Mouse (Mus musculus): ENCODE data around the gene Mfap1a. TPM values are rescaled to one million over a fixed set of nuclear protein-coding genes. Genes with fewer than 3 reads are reported as not detected.
"Not testable (repeated sequence)": the region's sequence is repeated elsewhere in the genome, so short reads cannot be mapped to it uniquely, and the experiment has no call there.

Gene Mfap1a
- polyA plus RNA-seq, 1 experiment from 2014 or later: 30.9 TPM

DNA sequence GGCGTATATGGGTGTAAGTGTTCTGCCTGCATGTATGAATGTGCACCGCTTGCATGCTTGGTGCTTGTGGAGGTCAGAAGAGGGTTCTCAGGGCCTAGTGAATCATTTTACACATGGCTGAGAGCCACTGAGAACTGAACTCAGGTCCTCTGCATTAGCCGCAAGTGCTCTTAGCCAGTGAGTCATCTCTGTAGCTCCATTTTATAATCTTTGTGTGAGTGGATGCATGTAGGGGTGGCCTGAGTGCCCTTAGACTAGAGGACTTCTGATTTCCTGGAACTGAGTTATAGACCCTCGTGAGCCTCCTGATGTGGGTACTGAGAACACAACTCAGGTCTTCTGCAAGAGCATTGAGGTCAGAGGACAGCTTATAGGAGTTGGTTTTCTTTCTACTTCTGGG lies 7.7 kb upstream of the Mfap1a start:
- Histone ChIP-seq H3K9me3 (ENCODE audit: control insufficient read depth, low read length) (no peaks in the 10 kb centered on the region), H3K4me1 (replicated peaks; ENCODE audit: control insufficient read depth, insufficient read depth, low read length) (no peaks in the 10 kb centered on the region), H3K36me3 (ENCODE audit: control insufficient read depth, insufficient read depth, low read length) (no peaks in the 10 kb centered on the region), H3K4me3 (ENCODE audit: low read depth, low read length) (no peak overlapping the region), H3K4me2 (replicated peaks; ENCODE audit: low read depth, low read length) (no peak overlapping the region), H3K27me3 (ENCODE audit: control insufficient read depth, insufficient read depth, low read length) (no peaks in the 10 kb centered on the region), H3K9ac (ENCODE audit: low read depth, low read length) (no peak overlapping the region), H3K27ac (ENCODE audit: low read depth, low read length) (no peak overlapping the region)
- 96% methylated on average over 4 of the region's 4 CpGs for WGBS
- no peak for DNase-seq (ENCODE audit: low spot score)
- ATAC-seq (ENCODE audit: low FRiP score): no peak

DNA sequence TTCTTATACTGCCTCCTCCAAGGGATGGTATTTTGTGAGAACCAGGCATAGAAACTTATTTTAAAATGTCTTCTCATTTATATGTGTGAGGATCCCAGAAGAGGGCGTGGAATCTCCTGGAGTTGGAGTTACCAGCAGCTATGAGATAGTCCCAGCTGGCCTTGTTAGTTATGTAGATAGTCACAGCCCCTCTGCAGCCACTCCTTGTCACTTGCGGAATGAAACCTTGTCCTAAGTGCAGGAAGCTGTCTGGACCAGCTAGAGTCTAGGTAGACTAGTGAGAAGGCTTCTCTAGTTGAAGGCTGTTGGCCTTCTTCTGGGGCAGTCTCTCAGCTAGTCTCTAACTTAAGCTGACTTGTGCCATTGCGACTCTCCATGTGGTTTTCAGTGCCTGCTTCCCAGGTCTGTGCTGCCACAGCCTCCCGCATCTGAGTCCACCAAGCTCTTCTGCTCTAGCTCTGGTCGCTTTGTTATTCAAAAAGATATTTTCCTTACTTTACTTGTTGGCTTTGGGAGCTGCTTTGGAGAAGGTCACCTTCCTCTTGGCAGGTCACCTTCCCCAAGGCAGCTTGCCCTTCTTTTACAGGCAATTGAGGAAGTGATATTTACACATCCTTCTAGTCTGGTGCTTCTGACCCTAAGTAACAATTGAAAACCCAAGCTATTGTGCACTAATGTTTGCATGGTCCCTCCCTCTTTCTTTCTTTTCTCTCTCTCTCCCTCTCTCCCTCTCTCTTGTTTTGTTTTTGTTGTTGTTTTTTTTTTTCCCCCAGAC lies 6.7 kb upstream of the Mfap1a start:
- not testable (repeated sequence) for H3K4me1 ChIP-seq (replicated peaks; ENCODE audit: control insufficient read depth, insufficient read depth, low read length); H3K27me3 ChIP-seq (ENCODE audit: control insufficient read depth, insufficient read depth, low read length); H3K9ac ChIP-seq (ENCODE audit: low read depth, low read length); H3K36me3 ChIP-seq (ENCODE audit: control insufficient read depth, insufficient read depth, low read length); H3K27ac ChIP-seq (ENCODE audit: low read depth, low read length); H3K4me3 ChIP-seq (ENCODE audit: low read depth, low read length); ATAC-seq (ENCODE audit: low FRiP score); H3K9me3 ChIP-seq (ENCODE audit: control insufficient read depth, low read length); DNase-seq (ENCODE audit: low spot score); H3K4me2 ChIP-seq (replicated peaks; ENCODE audit: low read depth, low read length)
- 92% methylated on average over 4 of the region's 5 CpGs for WGBS

DNA sequence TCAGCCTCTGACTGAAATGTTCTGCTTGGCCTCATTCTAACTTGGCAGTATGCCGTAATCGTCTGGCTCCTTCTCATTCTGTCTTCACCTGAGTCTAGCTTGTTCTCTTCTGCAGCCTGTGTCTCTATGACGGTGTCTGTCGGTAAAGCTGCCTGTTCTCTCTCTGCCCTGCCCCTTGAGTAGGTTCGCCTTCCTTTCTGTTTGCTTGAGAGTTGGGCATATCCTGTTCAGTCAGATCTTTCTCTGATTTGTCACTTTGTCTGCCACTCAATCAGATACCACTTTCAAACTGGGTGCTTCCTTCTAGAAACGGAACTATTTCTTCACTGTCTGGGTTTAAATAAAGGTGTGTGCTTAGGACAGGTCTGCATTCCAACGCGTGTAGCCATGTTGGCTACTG lies 4.9 kb upstream of the Mfap1a start:
- Histone ChIP-seq H3K27me3 (ENCODE audit: control insufficient read depth, insufficient read depth, low read length) (no peaks in the 10 kb centered on the region), H3K4me3 (ENCODE audit: low read depth, low read length) (no peak overlapping the region), H3K4me2 (replicated peaks; ENCODE audit: low read depth, low read length) (no peak overlapping the region), H3K4me1 (replicated peaks; ENCODE audit: control insufficient read depth, insufficient read depth, low read length) (no peaks in the 10 kb centered on the region), H3K36me3 (ENCODE audit: control insufficient read depth, insufficient read depth, low read length) (no peaks in the 10 kb centered on the region), H3K27ac (ENCODE audit: low read depth, low read length) (no peak overlapping the region), H3K9me3 (ENCODE audit: control insufficient read depth, low read length) (no peaks in the 10 kb centered on the region), H3K9ac (ENCODE audit: low read depth, low read length) (no peak overlapping the region)
- WGBS: 93% methylated on average over 8 of the region's 8 CpGs
- ATAC-seq (ENCODE audit: low FRiP score): no peak
- no peak for DNase-seq (ENCODE audit: low spot score)

DNA sequence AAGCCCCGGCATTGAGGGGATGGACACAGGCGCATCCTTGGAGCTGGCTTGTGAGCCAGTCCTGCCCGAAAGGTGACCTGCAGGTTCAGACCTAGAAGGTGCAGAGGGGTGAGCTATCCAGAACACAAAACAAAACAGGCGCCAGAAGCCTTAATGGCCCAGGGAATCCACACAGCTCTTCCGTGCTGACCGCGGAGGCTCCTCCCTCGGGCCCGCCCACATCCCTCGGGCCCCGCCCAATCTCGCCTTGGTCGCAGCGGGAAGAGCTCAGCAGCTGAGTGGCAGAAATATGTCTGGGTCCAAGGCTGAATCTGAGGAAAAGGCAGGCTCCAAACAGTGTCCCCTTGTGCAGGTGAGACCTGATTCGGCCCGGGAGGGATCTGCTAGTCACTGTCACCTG lies 3.1 kb upstream of the Mfap1a start:
- H3K9ac ChIP-seq (ENCODE audit: low read depth, low read length): peak overlapping the region; percentile 11; the same call in 1 of the 2 replicates
- H3K36me3 ChIP-seq (ENCODE audit: control insufficient read depth, insufficient read depth, low read length): no peaks in the 10 kb centered on the region
- WGBS: 15% methylated on average over 16 of the region's 16 CpGs

DNA sequence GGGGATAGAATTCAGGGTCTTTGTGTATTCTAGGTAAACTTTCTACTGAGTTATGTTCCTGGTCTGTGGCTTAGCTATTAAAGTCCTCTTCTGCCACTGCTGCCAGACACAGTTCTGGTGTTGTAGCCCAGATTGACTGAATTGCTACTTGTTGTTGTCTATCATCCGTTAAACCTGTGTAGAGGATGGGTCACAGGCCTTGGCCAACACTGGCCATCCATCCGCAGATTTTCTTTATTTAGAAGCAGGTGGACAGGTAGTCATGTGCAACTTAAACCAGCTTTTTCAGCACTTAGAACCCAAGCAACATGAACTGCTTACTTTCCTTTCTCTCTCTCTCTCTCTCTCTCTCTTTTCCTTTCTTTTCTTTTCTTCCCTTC lies 1.5 kb upstream of the Mfap1a start:
- 78% methylated on average over 2 of the region's 2 CpGs for WGBS
- H3K4me1 ChIP-seq (replicated peaks; ENCODE audit: control insufficient read depth, insufficient read depth, low read length): no peaks in the 10 kb centered on the region
- H3K27ac ChIP-seq (ENCODE audit: low read depth, low read length): no peak overlapping the region
- peak overlapping the region; percentile 40; the same call in 1 of the 2 replicates for H3K9ac ChIP-seq (ENCODE audit: low read depth, low read length)
- ATAC-seq (ENCODE audit: low FRiP score) (no peak), DNase-seq (ENCODE audit: low spot score) (no peak)
- H3K27me3 ChIP-seq (ENCODE audit: control insufficient read depth, insufficient read depth, low read length): no peaks in the 10 kb centered on the region
- H3K9me3 ChIP-seq (ENCODE audit: control insufficient read depth, low read length): no peaks in the 10 kb centered on the region
- no peaks in the 10 kb centered on the region for H3K36me3 ChIP-seq (ENCODE audit: control insufficient read depth, insufficient read depth, low read length)
- H3K4me2 ChIP-seq (replicated peaks; ENCODE audit: low read depth, low read length): peak overlapping the region; percentile 46
- peak overlapping the region; percentile 52 for H3K4me3 ChIP-seq (ENCODE audit: low read depth, low read length)

More for the DNA sequence above, 3.1 kb upstream of the Mfap1a start:
- Histone ChIP-seq H3K27ac (ENCODE audit: low read depth, low read length) (no peak overlapping the region), H3K4me3 (ENCODE audit: low read depth, low read length) (peak overlapping the region; percentile 15; the same call in 1 of the 2 replicates), H3K4me2 (replicated peaks; ENCODE audit: low read depth, low read length) (peak overlapping the region; percentile 39), H3K4me1 (replicated peaks; ENCODE audit: control insufficient read depth, insufficient read depth, low read length) (no peaks in the 10 kb centered on the region), H3K27me3 (ENCODE audit: control insufficient read depth, insufficient read depth, low read length) (no peaks in the 10 kb centered on the region), H3K9me3 (ENCODE audit: control insufficient read depth, low read length) (no peaks in the 10 kb centered on the region)
- ATAC-seq (ENCODE audit: low FRiP score) (peak; percentile 66), DNase-seq (ENCODE audit: low spot score) (peak; percentile 77)

DNA sequence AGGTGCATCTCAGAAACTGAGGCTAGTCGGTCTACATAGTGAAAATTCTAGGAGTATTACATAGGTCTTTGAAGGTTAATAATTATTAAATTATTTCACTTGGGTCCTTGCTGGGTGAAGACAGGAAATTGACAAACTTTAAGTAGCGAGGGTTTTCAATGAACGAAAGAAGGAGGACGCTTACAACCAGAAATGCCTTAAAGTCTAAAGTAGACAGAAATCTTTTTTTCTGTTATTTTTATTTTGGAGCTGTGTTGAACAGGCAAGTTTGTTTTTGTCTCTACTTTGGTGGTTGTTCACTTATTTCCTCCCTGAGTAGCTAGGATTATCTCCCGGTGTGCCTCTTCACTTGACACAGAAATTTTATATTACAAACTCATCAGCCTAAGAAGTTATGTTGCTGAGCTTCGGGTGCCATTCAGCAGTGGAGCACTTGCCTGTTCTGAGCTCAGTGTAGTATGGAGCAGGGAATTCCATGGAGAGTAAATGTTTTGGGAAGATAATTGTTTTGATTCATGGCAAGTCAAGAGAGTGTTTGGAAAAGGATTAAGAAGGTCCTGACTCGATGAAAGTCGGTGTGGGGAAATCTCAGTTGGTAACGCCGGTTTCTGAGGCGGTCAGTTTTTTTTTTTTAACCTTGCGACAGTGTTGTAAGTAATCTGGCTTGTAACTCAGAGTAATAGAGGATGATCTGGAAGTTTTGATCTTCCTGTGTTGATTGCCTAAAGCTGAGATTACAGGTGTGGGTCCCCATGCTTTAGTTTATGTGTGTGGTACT lies 897 bp upstream of the Mfap1a start:
- no peak for ATAC-seq (ENCODE audit: low FRiP score)
- 39% methylated on average over 12 of the region's 12 CpGs for WGBS
- Histone ChIP-seq H3K9ac (ENCODE audit: low read depth, low read length) (peak overlapping the region; percentile 40), H3K9me3 (ENCODE audit: control insufficient read depth, low read length) (no peaks in the 10 kb centered on the region), H3K27me3 (ENCODE audit: control insufficient read depth, insufficient read depth, low read length) (no peaks in the 10 kb centered on the region), H3K4me3 (ENCODE audit: low read depth, low read length) (peak overlapping the region; percentile 52), H3K27ac (ENCODE audit: low read depth, low read length) (no peak overlapping the region), H3K36me3 (ENCODE audit: control insufficient read depth, insufficient read depth, low read length) (no peaks in the 10 kb centered on the region), H3K4me2 (replicated peaks; ENCODE audit: low read depth, low read length) (peak overlapping the region; percentile 46), H3K4me1 (replicated peaks; ENCODE audit: control insufficient read depth, insufficient read depth, low read length) (no peaks in the 10 kb centered on the region)
- DNase-seq (ENCODE audit: low spot score): no peak

GRCm38 (mm10) chr2:121501550-121501949 lies 4.9 kb downstream of the Mfap1a start:
- not testable (repeated sequence) for H3K4me3 ChIP-seq (ENCODE audit: low read depth, low read length); H3K4me2 ChIP-seq (replicated peaks; ENCODE audit: low read depth, low read length); H3K4me1 ChIP-seq (replicated peaks; ENCODE audit: control insufficient read depth, insufficient read depth, low read length); H3K27ac ChIP-seq (ENCODE audit: low read depth, low read length); H3K36me3 ChIP-seq (ENCODE audit: control insufficient read depth, insufficient read depth, low read length); DNase-seq (ENCODE audit: low spot score); H3K9ac ChIP-seq (ENCODE audit: low read depth, low read length); ATAC-seq (ENCODE audit: low FRiP score); H3K9me3 ChIP-seq (ENCODE audit: control insufficient read depth, low read length); H3K27me3 ChIP-seq (ENCODE audit: control insufficient read depth, insufficient read depth, low read length)
- 100% methylated on average over 1 of the region's 6 CpGs for WGBS

DNA sequence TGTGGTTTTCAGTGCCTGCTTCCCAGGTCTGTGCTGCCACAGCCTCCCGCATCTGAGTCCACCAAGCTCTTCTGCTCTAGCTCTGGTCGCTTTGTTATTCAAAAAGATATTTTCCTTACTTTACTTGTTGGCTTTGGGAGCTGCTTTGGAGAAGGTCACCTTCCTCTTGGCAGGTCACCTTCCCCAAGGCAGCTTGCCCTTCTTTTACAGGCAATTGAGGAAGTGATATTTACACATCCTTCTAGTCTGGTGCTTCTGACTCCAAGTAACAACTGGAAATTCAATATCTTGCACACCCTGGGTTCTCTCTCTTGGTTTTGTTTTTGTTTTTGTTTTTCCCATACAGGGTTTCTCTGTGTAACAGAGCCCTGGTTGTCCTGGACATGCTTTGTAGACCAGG lies 22.1 kb downstream of the Mfap1a start:
- H3K27ac ChIP-seq (ENCODE audit: low read depth, low read length); H3K4me1 ChIP-seq (replicated peaks; ENCODE audit: control insufficient read depth, insufficient read depth, low read length); H3K4me2 ChIP-seq (replicated peaks; ENCODE audit: low read depth, low read length); H3K4me3 ChIP-seq (ENCODE audit: low read depth, low read length); ATAC-seq (ENCODE audit: low FRiP score); H3K27me3 ChIP-seq (ENCODE audit: control insufficient read depth, insufficient read depth, low read length); H3K9me3 ChIP-seq (ENCODE audit: control insufficient read depth, low read length); H3K36me3 ChIP-seq (ENCODE audit: control insufficient read depth, insufficient read depth, low read length); DNase-seq (ENCODE audit: low spot score); H3K9ac ChIP-seq (ENCODE audit: low read depth, low read length): not testable (repeated sequence)
- no CpG with 5 or more reads among the region's 2 CpGs for WGBS

GRCm38 (mm10) chr2:121483576-121483975 lies 22.9 kb downstream of the Mfap1a start:
- no peak overlapping the region for H3K27ac ChIP-seq (ENCODE audit: low read depth, low read length)
- no peaks in the 10 kb centered on the region for H3K27me3 ChIP-seq (ENCODE audit: control insufficient read depth, insufficient read depth, low read length)
- H3K4me2 ChIP-seq (replicated peaks; ENCODE audit: low read depth, low read length): no peak overlapping the region
- H3K36me3 ChIP-seq (ENCODE audit: control insufficient read depth, insufficient read depth, low read length): no peaks in the 10 kb centered on the region
- no peaks in the 10 kb centered on the region for H3K9me3 ChIP-seq (ENCODE audit: control insufficient read depth, low read length)
- no peak overlapping the region for H3K4me3 ChIP-seq (ENCODE audit: low read depth, low read length)
- no peaks in the 10 kb centered on the region for H3K4me1 ChIP-seq (replicated peaks; ENCODE audit: control insufficient read depth, insufficient read depth, low read length)
- H3K9ac ChIP-seq (ENCODE audit: low read depth, low read length): no peak overlapping the region
- no peak for DNase-seq (ENCODE audit: low spot score)
- WGBS: 39% methylated on average over 8 of the region's 8 CpGs
- ATAC-seq (ENCODE audit: low FRiP score): no peak
